Mouse (Mus musculus): ENCODE measurements around the gene Cfap45. TPM values are rescaled to one million over a fixed set of nuclear protein-coding genes. Genes with fewer than 3 reads are reported as not detected.
A peak's percentile ranks its signal among the peaks of the same experiment; 100 is the strongest.

The Cfap45 gene
- polyA plus RNA-seq, 1 experiment from 2014 or later, result 5.2 TPM

GRCm38 (mm10) chr1:172484671-172485070, 35.9 kb upstream of the Cfap45 start:
- Histone ChIP-seq H3K9me3 (no peaks in the 10 kb centered on the region), H3K36me3 (peaks cover 20% of the 10 kb centered on the region), H3K9ac (peak overlapping the region; percentile 84), H3K4me2 (peak overlapping the region; percentile 91), H3K27ac (no peak overlapping the region), H3K4me3 (peak overlapping the region; percentile 70), H3K27me3 (peaks cover 9% of the 10 kb centered on the region; the same call in 1 of the 2 replicates), H3K4me1 (replicated peaks) (peaks cover 71% of the 10 kb centered on the region)
- ATAC-seq (ENCODE audit: low FRiP score), result no peak
- WGBS, result 55% methylated on average over 13 of the region's 13 CpGs

- H3K4me1 ChIP-seq (replicated peaks), result peaks cover 79% of the 10 kb centered on the region
- H3K27me3 ChIP-seq, result no peaks in the 10 kb centered on the region
- H3K4me2 ChIP-seq, result peak overlapping the region; percentile 91
- peaks cover 22% of the 10 kb centered on the region for H3K36me3 ChIP-seq
- H3K27ac ChIP-seq, result peak overlapping the region; percentile 63
- H3K9ac ChIP-seq, result peak overlapping the region; percentile 84
- peak overlapping the region; percentile 70 for H3K4me3 ChIP-seq
- 16% methylated on average over 6 of the region's 6 CpGs for WGBS
- ATAC-seq (ENCODE audit: low FRiP score), result no peak
- no peaks in the 10 kb centered on the region for H3K9me3 ChIP-seq
These were observed 34.8 kb upstream of the Cfap45 start for GRCm38 (mm10) chr1:172485821-172486220.

GRCm38 (mm10) chr1:172486236-172486635, 34.4 kb upstream of the Cfap45 start:
- ATAC-seq (ENCODE audit: low FRiP score), result no peak
- Histone ChIP-seq H3K9ac (peak overlapping the region; percentile 84), H3K4me2 (peak overlapping the region; percentile 91), H3K27me3 (no peaks in the 10 kb centered on the region), H3K36me3 (peaks cover 26% of the 10 kb centered on the region), H3K4me3 (peak overlapping the region; percentile 70), H3K9me3 (no peaks in the 10 kb centered on the region), H3K27ac (peak overlapping the region; percentile 63), H3K4me1 (replicated peaks) (peaks cover 76% of the 10 kb centered on the region)
- WGBS, result 15% methylated on average over 4 of the region's 4 CpGs

- H3K9me3 ChIP-seq, result no peaks in the 10 kb centered on the region
- peak overlapping the region; percentile 70 for H3K4me3 ChIP-seq
- H3K4me2 ChIP-seq, result peak overlapping the region; percentile 91
- peaks cover 30% of the 10 kb centered on the region for H3K36me3 ChIP-seq
- ATAC-seq (ENCODE audit: low FRiP score), result no peak
- H3K27ac ChIP-seq, result peak overlapping the region; percentile 63; the same call in 1 of the 2 replicates
- 37% methylated on average over 5 of the region's 5 CpGs for WGBS
- H3K27me3 ChIP-seq, result no peaks in the 10 kb centered on the region
- H3K4me1 ChIP-seq (replicated peaks), result peaks cover 72% of the 10 kb centered on the region
- H3K9ac ChIP-seq, result peak overlapping the region; percentile 84
These were observed 34.0 kb upstream of the Cfap45 start for GRCm38 (mm10) chr1:172486651-172487050.

GRCm38 (mm10) chr1:172487859-172488258, 32.7 kb upstream of the Cfap45 start:
- Histone ChIP-seq H3K27ac (no peak overlapping the region), H3K36me3 (peaks cover 42% of the 10 kb centered on the region), H3K4me1 (replicated peaks) (peaks cover 67% of the 10 kb centered on the region), H3K4me3 (no peak overlapping the region), H3K9ac (no peak overlapping the region), H3K27me3 (no peaks in the 10 kb centered on the region), H3K4me2 (no peak overlapping the region), H3K9me3 (no peaks in the 10 kb centered on the region)
- 83% methylated on average over 4 of the region's 4 CpGs for WGBS
- no peak for ATAC-seq (ENCODE audit: low FRiP score)

GRCm38 (mm10) chr1:172488831-172489230, 31.8 kb upstream of the Cfap45 start:
- 83% methylated on average over 7 of the region's 7 CpGs for WGBS
- H3K4me1 ChIP-seq (replicated peaks), result peaks cover 60% of the 10 kb centered on the region
- peaks cover 52% of the 10 kb centered on the region for H3K36me3 ChIP-seq
- H3K27me3 ChIP-seq, result no peaks in the 10 kb centered on the region
- no peak for ATAC-seq (ENCODE audit: low FRiP score)
- H3K9ac ChIP-seq, result peak overlapping the region; percentile 35; the same call in 1 of the 2 replicates
- H3K4me3 ChIP-seq, result no peak overlapping the region
- H3K9me3 ChIP-seq, result no peaks in the 10 kb centered on the region
- H3K4me2 ChIP-seq, result no peak overlapping the region
- no peak overlapping the region for H3K27ac ChIP-seq

GRCm38 (mm10) chr1:172489585-172490250, 30.9 kb upstream of the Cfap45 start:
- peaks cover 57% of the 10 kb centered on the region for H3K36me3 ChIP-seq
- H3K4me1 ChIP-seq (replicated peaks), result peaks cover 51% of the 10 kb centered on the region
- peak overlapping the region; percentile 13; the same call in 1 of the 2 replicates for H3K27ac ChIP-seq
- H3K27me3 ChIP-seq, result no peaks in the 10 kb centered on the region
- H3K9ac ChIP-seq, result no peak overlapping the region
- 0 out of 2 replicates have a peak overlapping the region, but pooled peaks have one; percentile 23 for H3K4me3 ChIP-seq
- H3K4me2 ChIP-seq, result peak overlapping the region; percentile 49
- 60% methylated on average over 12 of the region's 12 CpGs for WGBS
- H3K9me3 ChIP-seq, result no peaks in the 10 kb centered on the region
- ATAC-seq (ENCODE audit: low FRiP score), result peak; percentile 23; the same call in 1 of the 2 replicates

- H3K9me3 ChIP-seq, result no peaks in the 10 kb centered on the region
- peak; percentile 55 for ATAC-seq (ENCODE audit: low FRiP score)
- H3K36me3 ChIP-seq, result peaks cover 62% of the 10 kb centered on the region
- H3K4me3 ChIP-seq, result peak overlapping the region; percentile 23; the same call in 1 of the 2 replicates
- H3K4me2 ChIP-seq, result peak overlapping the region; percentile 49
- H3K9ac ChIP-seq, result no peak overlapping the region
- H3K4me1 ChIP-seq (replicated peaks), result peaks cover 46% of the 10 kb centered on the region
- no peaks in the 10 kb centered on the region for H3K27me3 ChIP-seq
- 6% methylated on average over 10 of the region's 10 CpGs for WGBS
- peak overlapping the region; percentile 13; the same call in 1 of the 2 replicates for H3K27ac ChIP-seq
These were observed 30.3 kb upstream of the Cfap45 start for GRCm38 (mm10) chr1:172490261-172490661.

- peaks cover 78% of the 10 kb centered on the region for H3K36me3 ChIP-seq
- no peak for ATAC-seq (ENCODE audit: low FRiP score)
- peaks cover 5% of the 10 kb centered on the region; the same call in 1 of the 2 replicates for H3K27me3 ChIP-seq
- H3K4me3 ChIP-seq, result no peak overlapping the region
- 0 out of 2 replicates have a peak overlapping the region, but pooled peaks have one; percentile 2 for H3K9ac ChIP-seq
- no peak overlapping the region for H3K4me2 ChIP-seq
- H3K4me1 ChIP-seq (replicated peaks), result peaks cover 28% of the 10 kb centered on the region
- WGBS, result 91% methylated on average over 8 of the region's 8 CpGs
- H3K27ac ChIP-seq, result no peak overlapping the region
- H3K9me3 ChIP-seq, result no peaks in the 10 kb centered on the region
These were observed 28.6 kb upstream of the Cfap45 start for GRCm38 (mm10) chr1:172492047-172492446.

GRCm38 (mm10) chr1:172493516-172493915, 27.1 kb upstream of the Cfap45 start:
- Histone ChIP-seq H3K27ac (no peak overlapping the region), H3K36me3 (peaks cover 84% of the 10 kb centered on the region), H3K4me1 (replicated peaks) (peaks cover 13% of the 10 kb centered on the region), H3K9me3 (no peaks in the 10 kb centered on the region), H3K4me3 (no peak overlapping the region), H3K9ac (no peak overlapping the region), H3K27me3 (peaks cover 19% of the 10 kb centered on the region), H3K4me2 (no peak overlapping the region)
- WGBS, result 69% methylated on average over 6 of the region's 6 CpGs
- ATAC-seq (ENCODE audit: low FRiP score), result no peak

GRCm38 (mm10) chr1:172496030-172496429, 24.6 kb upstream of the Cfap45 start:
- Histone ChIP-seq H3K4me2 (no peak overlapping the region), H3K9me3 (no peaks in the 10 kb centered on the region), H3K9ac (no peak overlapping the region), H3K4me3 (no peak overlapping the region), H3K36me3 (peaks cover 81% of the 10 kb centered on the region), H3K27me3 (peaks cover 44% of the 10 kb centered on the region), H3K27ac (no peak overlapping the region), H3K4me1 (replicated peaks) (peaks cover 18% of the 10 kb centered on the region)
- no peak for ATAC-seq (ENCODE audit: low FRiP score)
- 81% methylated on average over 17 of the region's 17 CpGs for WGBS

GRCm38 (mm10) chr1:172497428-172497827, 23.2 kb upstream of the Cfap45 start:
- H3K27ac ChIP-seq, result no peak overlapping the region
- H3K36me3 ChIP-seq, result peaks cover 67% of the 10 kb centered on the region
- H3K4me1 ChIP-seq (replicated peaks), result peaks cover 29% of the 10 kb centered on the region
- no peak overlapping the region for H3K9ac ChIP-seq
- peaks cover 58% of the 10 kb centered on the region for H3K27me3 ChIP-seq
- H3K9me3 ChIP-seq, result no peaks in the 10 kb centered on the region
- no peak overlapping the region for H3K4me3 ChIP-seq
- WGBS, result 83% methylated on average over 10 of the region's 10 CpGs
- no peak for ATAC-seq (ENCODE audit: low FRiP score)
- H3K4me2 ChIP-seq, result no peak overlapping the region

Measured in hindbrain, embryonic 13.5 days (tissue).